Mouse (Mus musculus) activated CD4-positive, CD25-positive, alpha-beta regulatory T cell, adult 4 months (primary cell): Measurements from ENCODE around the gene Sh2b1. TPM values are rescaled to one million over a fixed set of nuclear protein-coding genes. Genes with fewer than 3 reads are reported as not detected.
A peak's percentile ranks its signal among the peaks of the same experiment; 100 is the strongest.

Source experiments
- ATAC-seq: one replicate; pipeline ENCODE4 v1.8.0; 2017
- polyA plus RNA-seq, 2 experiments: library from polyadenylated mRNA; unstranded; fragments of 100-300 nt; shearing (Covaris generic); gene quantifications; one replicate each; pipeline ENCODE4 v1.2.1; 2017

Sh2b1 gene
- polyA plus RNA-seq, 2 experiments from 2014 or later: 14.5 to 15.9 TPM

GRCm38 (mm10) chr7:126474486-126474955 lies 703 bp downstream of the Sh2b1 start:
- ATAC-seq: no peak

- no peak for ATAC-seq
Observed at GRCm38 (mm10) chr7:126473470-126474086, 1.6 kb downstream of the Sh2b1 start.

GRCm38 (mm10) chr7:126472713-126473112 lies 2.5 kb downstream of the Sh2b1 start:
- no peak for ATAC-seq

DNA sequence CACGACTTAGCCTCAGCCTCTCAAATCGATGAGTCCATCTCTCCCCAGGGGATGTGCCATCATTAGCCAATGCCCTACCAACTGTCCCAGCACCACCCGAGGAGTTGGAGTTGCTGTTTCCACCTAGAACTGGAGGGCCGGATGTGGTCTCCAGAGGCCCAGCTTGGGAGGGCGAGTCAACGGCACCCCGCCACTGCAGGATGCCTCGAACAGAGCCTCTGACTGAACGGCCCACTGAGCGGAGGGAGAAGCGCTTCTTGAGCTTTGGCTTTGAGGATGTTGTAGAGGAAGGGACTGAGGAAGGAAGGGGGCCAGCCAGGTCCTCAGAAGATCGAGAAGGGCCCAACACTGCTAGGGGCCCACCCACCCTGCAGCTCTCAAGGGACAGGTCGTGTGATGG lies 2.9 kb downstream of the Sh2b1 start:
- peak; percentile 68 for ATAC-seq

GRCm38 (mm10) chr7:126471853-126472252 lies 3.4 kb downstream of the Sh2b1 start:
- ATAC-seq: no peak

GRCm38 (mm10) chr7:126471361-126471760 lies 3.9 kb downstream of the Sh2b1 start:
- no peak for ATAC-seq

- peak; percentile 67 for ATAC-seq
Observed at GRCm38 (mm10) chr7:126470077-126470476, 5.1 kb downstream of the Sh2b1 start.

- ATAC-seq: no peak
Observed at GRCm38 (mm10) chr7:126467834-126468627, 7.2 kb downstream of the Sh2b1 start.

DNA sequence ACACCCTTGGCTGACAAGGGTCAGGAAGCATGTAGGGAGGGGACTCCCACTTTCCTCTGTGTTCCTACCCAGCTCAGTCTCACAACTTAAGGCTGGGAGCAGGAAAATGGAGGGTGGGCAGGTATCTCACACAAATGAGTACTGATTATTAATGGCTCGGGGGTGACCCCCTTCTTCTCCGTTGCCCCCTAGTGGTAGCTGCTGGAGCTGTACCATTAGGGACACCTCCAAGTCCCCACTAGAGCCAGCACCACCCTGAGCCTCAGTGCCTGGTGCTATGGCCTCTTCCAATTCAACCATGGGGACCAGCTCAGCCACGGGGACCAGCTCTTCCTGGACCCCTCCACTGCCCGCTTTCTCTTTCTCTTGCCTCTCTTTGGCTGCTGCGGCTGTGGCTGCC lies 8.0 kb downstream of the Sh2b1 start:
- no peak for ATAC-seq

DNA sequence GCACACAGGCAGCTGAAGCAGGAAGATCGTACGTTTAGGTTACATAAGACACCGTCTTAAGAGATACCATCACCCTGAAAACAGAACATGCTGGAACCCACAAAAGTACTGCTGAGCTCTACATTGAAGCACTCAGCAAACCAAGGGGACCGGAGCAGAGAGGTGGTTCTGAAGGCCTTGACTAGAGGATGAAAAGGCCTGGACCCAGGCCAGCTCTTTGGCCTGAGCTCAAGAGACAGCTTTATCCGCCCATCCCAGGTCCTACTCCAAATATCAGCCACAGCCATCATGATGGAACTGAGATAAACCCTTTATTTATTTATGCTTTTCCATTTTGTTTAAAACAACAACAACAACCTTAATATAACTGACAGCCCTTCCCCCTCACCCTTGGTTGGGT lies 8.5 kb downstream of the Sh2b1 start:
- ATAC-seq: no peak

DNA sequence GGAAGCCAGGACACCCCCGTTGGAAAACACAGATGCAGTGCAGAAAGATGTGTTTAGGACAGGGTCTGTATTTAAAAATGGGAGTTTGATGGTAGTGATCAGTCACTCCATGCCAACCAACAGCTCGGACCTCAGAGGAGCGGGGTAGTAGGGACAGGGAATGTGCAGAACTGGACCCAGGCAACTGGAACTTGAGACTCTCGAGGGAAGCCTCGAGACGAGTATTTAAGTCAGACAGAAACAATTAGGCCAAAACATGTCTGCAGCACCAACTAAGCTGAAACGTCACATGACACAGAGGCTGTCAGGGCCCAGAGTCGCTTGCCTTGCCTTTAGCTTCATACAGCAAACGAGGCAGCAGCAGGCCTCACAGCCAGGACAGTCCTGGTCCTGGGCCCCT lies 9.1 kb downstream of the Sh2b1 start:
- no peak for ATAC-seq

GRCm38 (mm10) chr7:126465246-126466030 lies 9.8 kb downstream of the Sh2b1 start:
- ATAC-seq: no peak

- ATAC-seq: no peak
Observed at GRCm38 (mm10) chr7:126464836-126465235, 10.4 kb downstream of the Sh2b1 start.

- no peak for ATAC-seq
Observed at GRCm38 (mm10) chr7:126464121-126464520, 11.1 kb downstream of the Sh2b1 start.

DNA sequence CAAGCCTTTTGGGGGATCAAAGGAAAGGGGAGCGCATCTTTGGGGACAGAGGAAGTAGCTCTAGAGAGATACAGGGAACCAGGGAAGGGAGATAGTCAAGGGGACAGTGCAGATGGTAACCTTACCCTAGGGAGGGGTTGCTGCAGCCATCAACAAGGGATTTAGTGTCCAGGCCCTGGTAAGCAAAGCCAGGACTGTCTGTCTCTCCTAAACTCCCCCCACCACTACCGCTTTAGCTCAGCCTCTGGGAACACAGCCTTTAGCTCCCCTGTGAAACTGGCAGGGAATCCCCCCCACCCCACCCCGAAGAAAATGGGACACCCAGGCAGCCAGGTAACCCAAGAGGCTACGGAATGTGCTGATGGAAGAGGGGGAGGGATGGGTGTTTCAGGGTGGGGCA lies 11.7 kb downstream of the Sh2b1 start:
- ATAC-seq: no peak

DNA sequence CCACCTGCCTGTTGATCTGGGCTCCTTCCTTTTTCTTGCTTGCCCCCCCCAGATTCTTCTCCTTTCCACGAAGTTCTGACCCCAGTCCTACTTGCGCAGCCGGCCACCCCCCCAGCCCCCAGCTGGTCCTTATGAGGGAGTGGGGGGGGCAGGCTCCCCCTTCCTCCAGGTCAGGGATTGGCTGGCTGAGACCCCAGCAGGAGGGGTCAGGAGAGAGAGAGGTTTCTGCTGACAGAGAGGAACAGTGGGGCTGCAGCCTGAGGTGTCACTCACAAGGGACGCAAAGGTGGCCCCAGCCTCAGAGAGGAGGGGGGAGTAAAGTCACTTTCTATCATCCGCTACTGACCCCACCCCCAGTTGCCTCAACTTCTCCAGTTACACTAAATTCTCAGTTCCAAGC lies 12.2 kb downstream of the Sh2b1 start, which contains the start of gene Atp2a1:
Gene Atp2a1 (minus strand): TSS at position 105 of the 400 bp plus-strand sequence.
- ATAC-seq: no peak

DNA sequence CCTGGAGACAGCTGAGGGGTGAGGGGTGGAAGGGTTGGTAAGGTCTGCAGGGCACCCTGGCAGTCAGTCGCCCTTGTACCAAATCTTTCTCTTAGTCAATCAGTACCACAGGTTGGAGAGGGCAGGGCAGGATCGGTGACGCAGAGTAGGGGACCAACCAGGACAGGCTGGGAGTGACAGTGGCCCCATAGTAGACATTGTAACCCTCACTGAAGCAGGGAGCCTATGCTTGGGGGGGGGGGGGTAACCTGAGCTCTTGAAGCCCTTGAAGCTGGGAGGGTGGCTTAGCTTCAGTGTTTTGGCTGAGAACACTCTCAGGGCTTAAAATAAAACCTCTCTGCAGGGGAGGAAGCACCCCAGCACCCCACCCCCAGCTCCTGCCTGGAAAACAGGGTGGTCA lies 13.6 kb downstream of the Sh2b1 start:
- ATAC-seq: no peak

GRCm38 (mm10) chr7:126460623-126461399 lies 14.4 kb downstream of the Sh2b1 start:
- no peak for ATAC-seq

DNA sequence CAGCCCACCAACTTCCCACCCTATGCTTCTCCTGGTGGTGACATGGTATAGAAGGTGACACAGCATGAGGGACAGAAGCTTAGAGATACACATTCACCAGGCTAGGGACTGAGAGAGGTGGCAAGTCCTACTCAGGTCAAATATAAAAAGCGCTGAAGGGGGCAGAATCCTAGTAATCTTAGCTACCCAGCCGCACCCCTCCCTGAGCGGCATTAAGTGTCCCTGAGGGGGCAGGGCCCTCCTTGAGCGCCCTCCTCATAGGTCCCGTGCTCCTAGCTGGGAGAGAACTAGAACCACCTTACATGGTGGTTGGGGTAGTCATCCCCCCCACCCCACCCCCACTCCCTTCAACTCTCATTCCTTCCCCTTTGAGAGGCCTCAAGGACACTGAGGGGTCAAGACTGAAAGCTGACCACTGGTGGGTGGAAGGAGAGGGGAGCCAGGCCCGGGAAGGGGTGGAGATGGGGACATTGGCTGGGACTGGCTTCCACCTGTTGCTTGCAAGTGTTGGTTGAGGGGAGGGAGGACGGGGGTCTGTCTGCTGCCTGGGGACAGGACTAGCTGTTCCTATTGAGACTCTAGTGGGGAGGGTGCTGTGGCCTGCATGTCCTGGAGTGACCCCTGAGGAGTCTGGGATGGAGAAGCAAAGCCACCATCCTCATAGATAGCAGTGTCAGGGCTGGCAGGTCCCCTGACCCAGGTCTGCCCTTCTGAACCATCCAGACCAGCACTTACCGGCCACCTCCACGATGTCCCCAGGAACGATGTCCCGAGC lies 16.2 kb downstream of the Sh2b1 start:
- ATAC-seq: no peak

DNA sequence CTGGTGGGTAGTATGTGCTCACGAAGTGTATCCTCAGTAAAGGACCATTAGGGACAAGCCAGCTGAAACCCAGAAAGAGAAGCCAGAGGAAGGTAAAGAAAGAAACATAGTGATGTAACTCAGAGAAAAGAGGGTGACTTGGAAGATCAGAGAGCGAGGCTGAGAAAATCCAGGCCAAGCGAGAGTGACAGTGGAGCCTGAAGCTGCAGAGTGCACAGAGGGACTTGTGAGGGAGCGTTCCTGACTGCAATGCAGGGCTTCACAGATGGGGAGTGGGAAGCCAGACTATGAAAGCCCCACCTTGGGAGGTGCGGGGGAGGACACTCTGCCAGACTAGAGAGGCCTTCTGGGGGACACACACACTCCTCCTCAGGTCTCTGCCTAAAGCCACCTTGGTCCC lies 17.0 kb downstream of the Sh2b1 start:
- no peak for ATAC-seq

DNA sequence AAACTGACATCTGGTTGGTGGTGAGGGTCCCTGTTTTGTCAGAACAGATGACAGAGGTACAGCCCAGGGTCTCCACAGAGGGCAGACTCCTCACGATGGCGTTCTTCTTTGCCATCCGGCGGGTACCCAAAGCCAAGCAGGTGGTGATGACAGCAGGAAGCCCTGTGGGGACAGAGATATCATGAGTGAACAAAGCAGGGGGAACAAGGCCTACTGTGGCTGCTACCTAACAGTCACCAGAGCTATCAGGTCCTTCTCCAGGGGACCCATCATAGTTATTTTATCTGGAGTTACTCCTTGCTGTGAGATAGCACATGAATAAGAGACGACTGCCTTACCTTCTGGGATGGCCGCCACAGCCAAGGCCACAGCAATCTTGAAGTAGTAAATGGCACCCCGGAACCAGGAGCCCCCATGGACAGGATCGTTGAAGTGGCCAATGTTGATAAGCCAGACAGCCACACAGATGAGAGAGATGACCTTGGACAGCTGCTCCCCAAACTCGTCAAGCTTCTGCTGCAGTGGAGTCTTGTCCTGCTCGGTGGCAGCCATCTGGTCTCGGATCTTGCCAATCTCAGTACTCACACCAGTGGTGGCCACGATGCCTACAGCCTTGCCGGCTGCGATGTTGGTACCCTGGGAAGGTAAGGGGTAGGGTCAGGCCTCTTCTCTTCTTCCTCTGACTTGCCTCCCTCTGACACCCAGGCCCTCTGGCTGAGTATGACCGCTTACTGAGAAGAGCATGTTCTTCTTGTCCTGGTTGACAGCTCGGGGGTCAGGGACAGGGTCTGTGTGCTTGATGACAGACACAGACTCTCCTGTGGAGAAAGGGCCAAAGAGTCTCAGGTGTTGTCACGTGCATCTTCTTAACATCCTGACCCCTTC lies 18.6 kb downstream of the Sh2b1 start:
- no peak for ATAC-seq
